Mouse (Mus musculus) Patski (cell line): Measurements from ENCODE around the gene Strada. TPM values are rescaled to one million over a fixed set of nuclear protein-coding genes. Genes with fewer than 3 reads are reported as not detected.

ENCODE experiments used
- ATAC-seq: fragments of 100-300 bp; one replicate; pipeline ENCODE4 v1.8.0; 2021
- CTCF ChIA-PET: fragments of 350-600 bp; sonication (Branson Sonifier 250); formaldehyde crosslinking; loops from one replicate; lab custom pipeline; 2022; ENCODE audit warnings: inconsistent platforms; lab: Charles Lee
- POLR2A ChIA-PET: fragments of 350-600 bp; sonication (Branson Sonifier 250); formaldehyde crosslinking; loops from one replicate; lab custom pipeline; 2022; ENCODE audit warnings: antibody characterized with exemption, inconsistent platforms; lab: Charles Lee
- DNase-seq: peaks from one replicate; pipeline ENCODE4 v3.0.0-alpha.2; 2011; ENCODE audit warnings: low read depth, low spot score
- H3K27me3 ChIP-seq: fragments of 371-371 bp; one replicate; pipeline ENCODE4 v1.5.1; 2021
- CTCF ChIP-seq: fragments of 100-300 bp; IDR thresholded peaks from one replicate; pipeline ENCODE4 v1.5.1; 2021
- in situ Hi-C: fragments of 300-500 bp; cut with MboI; formaldehyde crosslinking; loops from 3 replicates; pipeline ENCODE4 v1.11.1; 2018; ENCODE audit warnings: low pct_unique_long_range_greater_than_20kb, mixed read lengths
- polyA plus RNA-seq: library from polyadenylated mRNA; unstranded; gene quantifications from one replicate; pipeline ENCODE4 v1.2.3, GENCODE M21; 2021

The Strada gene
- polyA plus RNA-seq, 1 experiment from 2014 or later = 23.3 TPM

DNA sequence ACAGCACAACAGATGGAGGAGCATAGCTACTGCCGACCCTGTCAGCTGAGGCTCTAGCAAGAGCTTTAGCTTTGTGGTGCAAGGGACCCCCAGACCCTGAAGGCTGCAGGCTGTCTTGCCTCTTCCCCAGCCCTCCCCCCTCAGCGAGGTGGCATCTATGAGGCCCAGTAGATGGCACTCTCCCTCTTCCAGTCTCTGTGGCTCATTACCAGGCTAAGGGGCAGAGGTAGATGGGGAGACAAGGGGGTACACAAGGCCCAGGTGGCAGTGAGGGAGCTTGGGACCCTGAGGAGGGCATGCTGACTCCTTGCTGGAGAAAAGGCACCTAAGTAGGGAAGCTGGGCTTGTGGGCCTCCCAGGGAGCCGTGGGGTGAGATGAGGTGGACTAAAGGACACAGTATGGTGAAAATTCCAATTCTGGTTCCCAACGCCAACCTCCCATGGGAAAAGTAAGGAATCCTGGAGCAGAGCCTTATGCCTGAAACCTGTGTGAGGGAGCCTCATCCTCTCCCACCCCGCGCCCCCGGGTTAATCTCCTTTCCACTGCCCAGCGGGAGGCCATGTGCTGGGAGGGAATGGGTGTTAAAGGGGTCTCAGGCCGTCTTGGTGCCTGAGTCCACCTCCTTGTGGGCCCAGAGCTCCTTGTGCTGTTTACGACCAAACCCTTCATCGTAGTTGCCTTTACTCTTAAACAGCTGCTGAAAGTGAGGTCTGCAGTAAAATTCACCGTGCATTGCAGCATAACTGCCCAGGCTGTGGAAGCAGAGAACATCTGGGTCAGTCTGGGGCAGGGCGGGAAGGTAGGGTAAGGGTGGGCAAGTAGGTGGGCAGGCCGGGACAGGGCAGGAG, 43.7 kb downstream of the Strada start:
- POLR2A ChIA-PET = no interaction called here
- in situ Hi-C loops = no loop called here
- ATAC-seq = no peak

DNA sequence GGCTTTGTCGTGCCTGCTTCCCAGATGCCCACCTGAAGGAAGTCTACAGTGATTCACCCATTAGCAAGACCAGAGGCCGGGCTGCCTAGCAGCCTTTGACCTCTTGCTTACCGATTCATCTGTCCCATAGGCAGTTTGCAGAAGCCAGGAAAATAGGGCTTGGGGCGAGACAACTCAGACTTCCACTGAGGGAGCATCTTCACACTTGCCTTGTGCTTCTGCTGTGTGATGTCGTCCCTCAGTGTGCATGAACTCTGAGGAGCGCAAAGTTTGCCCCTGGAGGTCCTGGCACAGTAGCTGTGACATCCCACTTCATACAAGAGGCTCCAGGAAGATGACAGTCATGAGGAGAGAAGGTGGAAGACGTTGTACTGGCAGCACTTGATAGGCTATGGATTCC, 44.8 kb downstream of the Strada start:
- TF ChIP-seq CTCF = no peak

More for the DNA sequence above, 43.7 kb downstream of the Strada start:
- no peak for TF ChIP-seq CTCF
- CTCF ChIA-PET = interaction anchor here (1.0 to 1.9 kb wide), 3 partner anchors 9 to 12 kb away, joined by 3 to 5 read pairs (median 4); no protein-coding TSS in a partner anchor
- H3K27me3 ChIP-seq = no peaks in the 10 kb centered on the region
- DNase-seq = no peak

DNA sequence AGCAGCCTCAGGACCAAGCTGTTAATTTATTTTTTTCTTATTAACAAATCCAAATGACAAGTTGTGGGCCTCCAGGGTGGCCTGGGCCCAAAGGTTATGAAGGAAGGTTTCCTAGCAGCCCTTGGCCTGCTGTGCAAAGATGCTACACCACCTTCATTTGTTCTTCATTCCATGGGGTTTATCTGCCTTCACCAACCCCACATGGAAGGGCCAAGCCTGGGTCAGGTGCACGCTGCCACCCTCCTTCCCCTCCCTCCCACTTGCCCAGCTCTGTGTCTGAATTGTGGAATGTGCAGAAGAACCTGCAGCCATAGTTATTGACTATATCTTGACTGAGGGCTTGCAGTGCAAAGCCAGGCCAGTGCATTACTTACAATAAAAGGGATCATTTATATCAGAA, 45.7 kb downstream of the Strada start:
- CTCF ChIA-PET = interaction anchor here (1.7 kb wide), 1 partner anchor 16 kb away, joined by 3 read pairs; no protein-coding TSS in a partner anchor
- TF ChIP-seq CTCF = no peak
- ATAC-seq (no peak), DNase-seq (no peak)
- POLR2A ChIA-PET = interaction anchor here (1.2 to 1.7 kb wide), 2 partner anchors 9 to 20 kb away, joined by 3 to 4 read pairs; no protein-coding TSS in a partner anchor
- in situ Hi-C loops = no loop called here
- H3K27me3 ChIP-seq = no peaks in the 10 kb centered on the region

More for the DNA sequence above, 44.8 kb downstream of the Strada start:
- H3K27me3 ChIP-seq = no peaks in the 10 kb centered on the region
- DNase-seq = no peak
- in situ Hi-C loops = no loop called here
- CTCF ChIA-PET = interaction anchor here (1.0 to 1.9 kb wide), 2 partner anchors 10 to 11 kb away, joined by 3 to 4 read pairs; no protein-coding TSS in a partner anchor
- ATAC-seq = no peak
- POLR2A ChIA-PET = interaction anchor here (1.7 kb wide), 1 partner anchor 10 kb away, joined by 3 read pairs; no protein-coding TSS in a partner anchor

GRCm38 (mm10) chr11:106155761-106156160, 46.2 kb downstream of the Strada start:
- in situ Hi-C loops = no loop called here
- ChIA-PET POLR2A (interaction anchor here (0.5 to 1.2 kb wide), 2 partner anchors 19 to 71 kb away, joined by 3 to 4 read pairs; no protein-coding TSS in a partner anchor), CTCF (interaction anchor here (1.7 kb wide), 1 partner anchor 16 kb away, joined by 3 read pairs; no protein-coding TSS in a partner anchor)

GRCm38 (mm10) chr11:106154770-106155169, 47.2 kb downstream of the Strada start:
- TF ChIP-seq CTCF = no peak
- ATAC-seq (no peak), DNase-seq (no peak)
- in situ Hi-C loops = no loop called here
- H3K27me3 ChIP-seq = no peaks in the 10 kb centered on the region
- CTCF ChIA-PET = interaction anchor here (0.8 to 1.8 kb wide), 3 partner anchors 9 to 22 kb away, joined by 3 to 4 read pairs (median 3); no protein-coding TSS in a partner anchor
- POLR2A ChIA-PET = no interaction called here

More at GRCm38 (mm10) chr11:106155761-106156160, 46.2 kb downstream of the Strada start:
- ATAC-seq = no peak
- no peak for TF ChIP-seq CTCF
- DNase-seq = no peak
- H3K27me3 ChIP-seq = no peaks in the 10 kb centered on the region

DNA sequence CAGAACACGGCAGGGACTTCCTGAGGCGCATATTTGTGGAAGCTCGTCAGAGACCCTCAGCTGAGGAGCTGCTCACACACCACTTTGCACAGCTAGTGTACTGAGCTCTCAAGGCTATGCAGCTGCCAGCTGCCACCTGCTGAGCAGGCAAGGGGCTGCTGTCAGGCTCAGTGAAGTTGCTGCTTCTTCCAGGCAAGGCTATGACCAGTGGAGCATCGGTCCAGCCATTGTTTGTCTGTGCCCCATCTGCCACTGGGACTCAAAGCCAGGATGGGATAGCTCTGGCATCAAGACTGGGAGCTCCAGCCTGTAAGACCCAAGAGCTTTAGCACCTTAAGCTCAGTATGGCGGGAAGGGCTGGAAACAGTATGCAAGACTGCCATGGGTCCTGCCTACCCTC, 47.9 kb downstream of the Strada start:
- in situ Hi-C loops = no loop called here
- TF ChIP-seq CTCF = no peak
- POLR2A ChIA-PET = no interaction called here
- no peaks in the 10 kb centered on the region for H3K27me3 ChIP-seq
- DNase-seq (no peak), ATAC-seq (no peak)
- CTCF ChIA-PET = interaction anchor here (1.8 kb wide), 1 partner anchor 21 kb away, joined by 4 read pairs; no protein-coding TSS in a partner anchor

- ChIA-PET POLR2A (interaction anchor here (0.7 kb wide), 1 partner anchor 642 kb away, joined by 3 read pairs; no protein-coding TSS in a partner anchor), CTCF (interaction anchor here (2.0 kb wide), 1 partner anchor 10 kb away, joined by 6 read pairs; no protein-coding TSS in a partner anchor)
- in situ Hi-C loops = no loop called here
- TF ChIP-seq CTCF = no peak
- no peaks in the 10 kb centered on the region for H3K27me3 ChIP-seq
- DNase-seq (no peak), ATAC-seq (no peak)
Observed at GRCm38 (mm10) chr11:106152132-106152531, 49.8 kb downstream of the Strada start.

DNA sequence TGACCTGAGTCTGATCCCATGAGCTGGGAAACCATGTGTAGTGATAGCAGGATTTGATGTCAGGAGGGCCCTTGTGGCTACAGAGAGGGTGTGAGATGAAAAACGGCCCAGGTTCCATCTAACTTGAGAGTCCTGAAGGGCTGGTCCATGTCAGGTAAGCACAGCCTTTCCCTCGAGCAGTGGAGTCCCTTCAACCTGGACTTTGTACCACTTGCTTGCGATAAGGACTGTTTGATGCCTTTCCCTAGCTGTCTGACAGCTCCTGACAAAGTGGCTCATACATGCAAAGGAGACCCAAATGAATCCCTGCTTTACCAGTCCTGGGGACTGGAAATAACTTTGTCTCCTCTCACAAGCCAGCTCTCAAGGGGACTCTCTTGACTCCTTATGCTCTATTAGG, 50.7 kb downstream of the Strada start:
- ChIA-PET POLR2A (no interaction called here), CTCF (interaction anchor here (2.0 kb wide), 1 partner anchor 9 kb away, joined by 6 read pairs; no protein-coding TSS in a partner anchor)
- no peak for DNase-seq
- H3K27me3 ChIP-seq = no peaks in the 10 kb centered on the region
- ATAC-seq = no peak
- in situ Hi-C loops = no loop called here
- no peak for TF ChIP-seq CTCF

- no peak for TF ChIP-seq CTCF
- POLR2A ChIA-PET = no interaction called here
- in situ Hi-C loops = no loop called here
- no peak for DNase-seq
- H3K27me3 ChIP-seq = no peaks in the 10 kb centered on the region
- CTCF ChIA-PET = interaction anchor here (1.7 kb wide), 1 partner anchor 9 kb away, joined by 9 read pairs; no protein-coding TSS in a partner anchor
- peak; percentile 35 for ATAC-seq
Observed at GRCm38 (mm10) chr11:106134580-106135528, 67.1 kb downstream of the Strada start.
